Mouse (Mus musculus): ENCODE measurements at regions not wholly inside any gene's neighbourhood (a gene's known extent, or its start where the extent isn't known, plus 50 kb on each side); places are given as distances from the start of the nearest gene placed in this dataset.

- H3K27ac ChIP-seq: no peak overlapping the region
- no peak for TF ChIP-seq CTCF (IDR thresholded peaks at IDR 0.05)
- no peak for DNase-seq
- no peak overlapping the region for H3K4me3 ChIP-seq
- intact Hi-C loops (cut with DNase I): no loop called here
Measured at GRCm38 (mm10) chr14:80418810-80419325, 435.0 kb downstream of the Olfm4 start.

- H3K27ac ChIP-seq: no peak overlapping the region
- intact Hi-C loops (cut with DNase I): no loop called here
- H3K4me3 ChIP-seq: no peak overlapping the region
- no peak for TF ChIP-seq CTCF (IDR thresholded peaks at IDR 0.05)
- no peak for DNase-seq
Measured at GRCm38 (mm10) chr14:80443820-80444219, 459.9 kb downstream of the Olfm4 start.

GRCm38 (mm10) chr14:80471470-80471869 lies 487.6 kb downstream of the Olfm4 start:
- TF ChIP-seq CTCF (IDR thresholded peaks at IDR 0.05): no peak
- no peak overlapping the region for H3K4me3 ChIP-seq
- no peak overlapping the region for H3K27ac ChIP-seq
- DNase-seq: no peak
- intact Hi-C loops (cut with DNase I): no loop called here

GRCm38 (mm10) chr14:80479918-80480317 lies 496.0 kb downstream of the Olfm4 start:
- no peak overlapping the region for H3K4me3 ChIP-seq
- DNase-seq: no peak
- intact Hi-C loops (cut with DNase I): no loop called here
- H3K27ac ChIP-seq: no peak overlapping the region
- no peak for TF ChIP-seq CTCF (IDR thresholded peaks at IDR 0.05)

DNA sequence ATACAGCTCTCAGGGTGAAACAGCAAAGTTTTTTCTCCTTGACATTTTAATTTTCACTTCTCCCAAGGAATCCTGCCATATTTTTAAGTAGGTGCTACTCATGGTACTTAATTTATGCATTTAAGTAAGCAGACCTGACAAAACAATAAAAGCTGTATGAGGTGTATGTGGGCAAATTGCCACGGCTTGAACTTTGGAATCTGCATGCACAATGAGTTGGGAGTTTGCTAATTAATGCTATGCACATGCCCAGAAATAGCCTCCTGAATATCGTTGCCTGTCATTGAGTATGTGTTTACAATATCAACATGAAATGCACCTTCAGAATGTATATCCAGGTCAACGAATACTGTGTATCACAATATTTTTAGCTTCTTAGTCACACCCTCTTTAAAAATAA lies 498.9 kb downstream of the Olfm4 start:
- DNase-seq: no peak
- intact Hi-C loops (cut with DNase I): no loop called here

DNA sequence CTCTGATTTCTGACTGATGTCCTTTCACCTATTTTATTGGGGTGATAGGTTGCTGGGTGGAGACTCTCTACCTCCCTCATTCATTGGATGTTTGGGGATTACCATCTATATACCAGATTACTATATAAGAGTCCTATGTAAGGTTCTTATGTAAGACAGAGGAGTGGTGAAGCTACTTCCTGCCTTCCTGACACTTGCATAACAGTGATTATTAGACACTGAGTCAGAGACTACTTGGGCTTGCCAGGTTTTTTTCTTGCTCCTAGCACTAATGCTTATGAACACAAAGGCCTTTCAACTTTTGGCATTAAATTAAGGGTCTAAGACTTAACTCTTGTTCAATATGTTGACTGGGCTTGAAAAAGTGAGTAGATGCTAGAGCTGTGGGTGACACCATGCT lies 500.4 kb downstream of the Olfm4 start:
- no peak for TF ChIP-seq CTCF (IDR thresholded peaks at IDR 0.05)
- Histone ChIP-seq H3K4me3 (no peak overlapping the region), H3K27ac (no peak overlapping the region)
- no peak for DNase-seq
- intact Hi-C loops (cut with DNase I): no loop called here

More for the DNA sequence above, 498.9 kb downstream of the Olfm4 start:
- H3K27ac ChIP-seq: no peak overlapping the region
- no peak overlapping the region for H3K4me3 ChIP-seq
- TF ChIP-seq CTCF (IDR thresholded peaks at IDR 0.05): no peak

DNA sequence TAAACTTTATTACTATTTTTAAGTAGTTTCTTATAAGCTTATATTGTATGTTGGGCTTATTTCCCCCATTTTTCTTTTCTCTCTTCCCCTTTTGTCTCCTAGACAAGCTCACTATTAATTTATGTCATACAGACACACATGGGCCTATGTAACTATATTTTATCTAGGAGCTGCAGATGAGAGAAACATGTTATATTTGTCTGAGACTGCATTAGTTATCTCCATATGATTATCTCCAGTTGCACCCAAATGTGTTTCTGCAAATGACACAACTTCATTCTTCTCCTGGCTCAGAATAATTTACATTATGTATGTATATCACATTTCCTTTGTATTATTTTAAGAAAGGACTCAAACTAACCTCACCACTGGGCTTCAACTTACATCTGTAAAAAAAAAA lies 501.3 kb downstream of the Olfm4 start:
- no peak for DNase-seq
- no peak overlapping the region for H3K4me3 ChIP-seq
- intact Hi-C loops (cut with DNase I): no loop called here
- no peak for TF ChIP-seq CTCF (IDR thresholded peaks at IDR 0.05)
- H3K27ac ChIP-seq: no peak overlapping the region

DNA sequence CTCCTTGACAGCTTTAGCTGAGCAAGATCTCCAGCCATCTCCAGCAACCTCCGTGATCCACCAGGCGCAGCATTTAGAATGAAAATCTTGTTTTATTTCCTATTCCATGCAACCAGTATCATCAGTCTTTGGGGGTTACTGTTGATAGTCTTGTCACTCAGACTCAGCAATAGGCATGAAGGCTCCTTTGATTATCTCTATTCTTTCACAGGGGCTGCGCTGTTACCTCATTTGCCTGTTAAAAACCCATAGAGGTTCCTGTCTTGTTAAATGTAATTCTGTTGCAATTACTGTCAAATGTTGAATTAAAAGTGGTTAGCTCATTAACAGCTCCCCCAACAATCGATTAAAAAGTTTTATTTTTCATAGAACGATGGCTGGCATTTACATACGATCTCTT lies 502.7 kb downstream of the Olfm4 start:
- no peak for TF ChIP-seq CTCF (IDR thresholded peaks at IDR 0.05)
- no peak for DNase-seq
- Histone ChIP-seq H3K27ac (no peak overlapping the region), H3K4me3 (no peak overlapping the region)
- intact Hi-C loops (cut with DNase I): no loop called here

- DNase-seq: no peak
- Histone ChIP-seq H3K27ac (no peak overlapping the region), H3K4me3 (no peak overlapping the region)
- intact Hi-C loops (cut with DNase I): no loop called here
- TF ChIP-seq CTCF (IDR thresholded peaks at IDR 0.05): no peak
Measured at GRCm38 (mm10) chr14:80492043-80492900, 508.4 kb downstream of the Olfm4 start.

DNA sequence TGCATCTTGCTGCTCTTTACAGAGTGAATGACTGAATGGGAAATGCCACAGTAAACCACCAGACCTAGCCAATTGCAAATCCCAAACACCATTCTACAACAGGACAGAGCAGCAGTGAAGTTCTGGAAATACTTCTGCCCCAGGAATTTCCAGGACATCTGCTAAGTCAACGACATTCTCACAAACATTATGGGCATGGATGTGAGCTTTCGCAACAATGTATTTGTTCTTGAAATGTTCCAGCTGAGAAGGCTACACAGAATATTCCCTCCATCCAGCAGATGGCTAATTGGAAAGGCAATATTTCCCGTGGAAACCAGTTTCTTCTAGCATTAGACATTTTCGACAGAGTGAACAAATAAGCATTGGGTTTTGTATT lies 509.0 kb downstream of the Olfm4 start:
- intact Hi-C loops (cut with DNase I): no loop called here
- no peak for DNase-seq
- no peak for TF ChIP-seq CTCF (IDR thresholded peaks at IDR 0.05)
- no peak overlapping the region for H3K4me3 ChIP-seq
- no peak overlapping the region for H3K27ac ChIP-seq

DNA sequence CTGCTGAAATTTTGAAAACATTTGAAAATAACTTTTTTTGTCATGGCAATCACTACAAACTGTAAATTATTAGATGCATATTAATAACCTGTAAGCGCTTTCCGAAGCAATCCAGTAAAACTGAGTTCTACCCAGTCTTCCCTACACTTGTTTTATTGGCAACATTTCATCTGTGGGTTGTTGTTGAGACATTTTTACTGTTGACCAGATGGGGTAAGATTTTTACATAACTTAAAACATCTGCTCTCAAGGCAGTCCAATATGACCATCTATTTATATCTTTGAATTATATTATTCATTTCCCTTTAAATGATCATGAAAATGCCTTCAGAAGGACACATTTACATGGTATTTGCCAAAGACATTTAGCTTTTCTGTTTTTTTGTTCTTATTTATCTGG lies 520.5 kb downstream of the Olfm4 start:
- DNase-seq: no peak
- intact Hi-C loops (cut with DNase I): no loop called here
- Histone ChIP-seq H3K4me3 (no peak overlapping the region), H3K27ac (no peak overlapping the region)
- no peak for TF ChIP-seq CTCF (IDR thresholded peaks at IDR 0.05)

DNA sequence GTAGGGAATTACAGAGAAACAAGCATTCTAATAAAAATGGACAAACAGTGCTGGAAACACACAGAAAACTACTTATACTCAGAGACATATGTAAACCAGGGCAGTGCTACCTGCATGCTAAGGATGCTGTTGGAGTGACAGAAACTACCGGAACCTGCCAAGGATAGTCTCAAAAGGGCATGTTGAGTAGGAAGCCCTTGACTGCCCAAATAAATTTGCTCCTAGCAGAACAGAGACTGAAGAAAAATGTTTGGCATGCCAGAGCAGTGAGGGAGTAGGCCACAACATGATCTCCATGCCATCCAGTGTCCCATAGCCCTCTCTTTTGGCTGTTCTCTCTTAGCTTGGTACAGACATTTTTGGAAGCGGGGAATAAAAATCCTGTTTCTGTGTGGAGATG lies 532.7 kb downstream of the Olfm4 start:
- no peak for DNase-seq
- H3K27ac ChIP-seq: no peak overlapping the region
- H3K4me3 ChIP-seq: no peak overlapping the region
- TF ChIP-seq CTCF (IDR thresholded peaks at IDR 0.05): no peak
- intact Hi-C loops (cut with DNase I): no loop called here

GRCm38 (mm10) chr14:80521216-80521615 lies 537.3 kb downstream of the Olfm4 start:
- intact Hi-C loops (cut with DNase I): no loop called here
- DNase-seq: no peak

DNA sequence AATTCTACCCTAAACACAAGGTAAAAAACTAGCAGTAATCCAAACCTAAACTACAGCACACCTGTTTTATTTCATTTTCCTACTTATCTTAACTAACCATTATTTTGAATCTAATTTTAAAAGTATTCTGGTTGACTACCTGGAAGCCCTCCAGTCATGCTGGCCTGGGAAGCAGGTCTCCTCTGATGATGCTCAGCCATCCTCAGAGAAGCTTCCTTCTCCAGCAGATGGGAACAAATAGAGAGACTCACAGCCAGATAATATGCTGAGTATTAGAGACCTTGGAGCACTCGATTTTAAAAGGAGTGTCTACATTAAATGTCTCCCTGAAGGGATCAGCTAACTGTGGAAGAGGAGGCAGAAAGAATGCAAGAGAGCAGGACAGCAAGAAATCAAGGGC lies 537.8 kb downstream of the Olfm4 start:
- Histone ChIP-seq H3K27ac (no peak overlapping the region), H3K4me3 (no peak overlapping the region)
- TF ChIP-seq CTCF (IDR thresholded peaks at IDR 0.05): no peak
- no peak for DNase-seq
- intact Hi-C loops (cut with DNase I): no loop called here

More at GRCm38 (mm10) chr14:80521216-80521615, 537.3 kb downstream of the Olfm4 start:
- H3K27ac ChIP-seq: no peak overlapping the region
- no peak for TF ChIP-seq CTCF (IDR thresholded peaks at IDR 0.05)
- no peak overlapping the region for H3K4me3 ChIP-seq
